Mouse (Mus musculus): ENCODE measurements at regions not wholly inside any gene's neighbourhood (a gene's known extent, or its start where the extent isn't known, plus 50 kb on each side); places are given as distances from the start of the nearest gene placed in this dataset.

DNA sequence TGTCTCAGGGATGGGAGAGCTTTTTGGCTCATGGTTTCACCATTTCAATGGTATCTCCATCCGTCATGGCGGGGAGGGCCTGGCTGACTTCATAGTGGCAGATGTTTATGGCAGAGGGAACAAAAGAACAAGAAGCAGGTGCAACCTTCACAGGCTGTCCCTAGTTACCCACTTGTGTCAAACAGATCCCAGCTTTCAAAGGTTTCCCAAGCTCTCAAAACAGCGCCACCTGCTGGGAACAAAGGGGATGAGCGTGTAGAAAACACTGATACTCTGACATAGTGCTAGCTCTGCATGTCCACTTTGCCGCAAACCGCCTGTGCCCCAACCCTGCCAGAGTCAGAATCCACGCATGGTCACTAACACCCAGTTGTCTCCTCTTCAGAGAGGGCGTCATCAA lies 69.5 kb downstream of the Cryba4 start:
- DNase-seq, result peak; percentile 38

DNA sequence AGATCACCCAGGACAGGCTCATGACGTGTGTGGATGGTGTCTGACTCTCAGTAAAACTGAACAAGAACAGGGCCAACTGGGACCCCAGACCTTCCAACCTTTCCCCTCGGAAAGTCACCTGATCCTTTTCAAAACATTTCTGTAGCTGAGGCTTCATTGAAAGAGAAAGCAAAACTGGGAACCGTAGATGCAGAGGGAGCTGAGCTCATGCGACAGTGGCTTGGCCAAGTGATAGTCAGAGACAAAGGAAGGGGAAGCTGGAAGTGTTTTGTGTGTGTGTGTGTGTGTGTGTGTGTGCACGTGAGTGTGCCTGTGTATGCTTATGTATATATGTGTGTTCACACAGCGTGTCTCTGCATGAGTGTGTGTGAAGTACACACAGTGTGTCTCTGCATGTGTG lies 56.7 kb downstream of the Cryba4 start:
- DNase-seq, result no peak
